Mouse (Mus musculus): Measurements from ENCODE around the gene Pparg.

Pparg gene

DNA sequence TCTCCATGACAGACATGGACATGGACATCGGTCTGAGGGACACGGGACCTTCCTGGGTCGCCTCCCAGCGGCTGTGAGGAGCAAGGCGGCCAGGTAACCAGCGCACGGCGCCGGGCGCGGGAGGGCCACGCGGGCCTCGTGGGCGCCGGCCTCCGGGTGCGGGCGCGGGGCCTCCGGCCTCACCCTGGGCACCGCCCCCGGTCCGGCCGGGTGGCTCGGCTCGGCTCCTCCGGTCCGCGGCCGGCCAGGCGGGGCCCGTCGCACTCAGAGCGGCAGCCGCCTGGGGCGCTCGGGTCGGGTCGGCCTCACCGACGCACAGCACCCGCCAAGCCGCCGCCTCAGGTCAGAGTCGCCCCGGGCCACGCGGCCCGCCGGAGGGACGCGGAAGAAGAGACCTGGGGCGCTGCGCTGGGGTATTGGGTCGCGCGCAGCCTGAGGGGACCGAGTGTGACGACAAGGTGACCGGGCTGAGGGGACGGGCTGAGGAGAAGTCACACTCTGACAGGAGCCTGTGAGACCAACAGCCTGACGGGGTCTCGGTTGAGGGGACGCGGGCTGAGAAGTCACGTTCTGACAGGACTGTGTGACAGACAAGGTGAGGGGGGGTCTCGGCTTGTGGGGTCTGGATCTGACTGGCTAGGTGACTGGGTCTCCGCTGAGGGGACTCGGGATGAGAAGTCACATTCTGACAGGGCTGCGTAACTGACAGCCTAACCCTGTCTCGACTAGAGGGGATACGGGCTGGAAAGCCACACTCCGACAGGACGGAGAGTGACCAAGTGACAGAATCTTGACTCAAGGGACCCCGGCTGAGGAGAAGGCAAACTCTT lies at the start of gene Pparg:
Pparg (plus strand) TSS at position 176 of the 830 bp plus-strand sequence.
- peak; percentile 64 for DNase-seq (ENCODE audit: low read depth, low spot score)

DNA sequence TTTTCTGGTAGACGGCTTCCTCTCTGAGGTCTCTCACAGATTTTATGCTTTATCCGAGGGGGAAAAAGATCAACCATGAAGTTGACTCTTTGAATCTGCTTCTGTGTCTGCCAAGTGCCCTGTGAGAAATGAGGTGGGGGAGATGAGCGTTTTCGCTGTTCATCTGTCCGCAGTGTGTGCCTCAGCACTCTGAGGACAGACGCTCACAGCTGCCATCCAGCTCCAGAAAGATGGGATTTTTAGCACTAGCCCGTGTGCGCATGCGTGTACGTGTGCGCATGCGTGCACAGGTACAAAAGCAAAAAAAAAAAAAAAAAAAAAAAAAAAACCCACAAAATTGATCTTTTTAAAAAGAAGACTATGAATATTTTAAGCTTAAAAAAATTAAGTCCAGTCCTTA lies 48.0 kb upstream of the Pparg start:
- DNase-seq (ENCODE audit: low read depth, low spot score): peak; percentile 80

GRCm38 (mm10) chr6:115313235-115313738 lies 47.5 kb upstream of the Pparg start:
- DNase-seq (ENCODE audit: low read depth, low spot score): peak; percentile 93

- DNase-seq (ENCODE audit: low read depth, low spot score): no peak
Observed at GRCm38 (mm10) chr6:115313910-115314309, 46.8 kb upstream of the Pparg start.

DNA sequence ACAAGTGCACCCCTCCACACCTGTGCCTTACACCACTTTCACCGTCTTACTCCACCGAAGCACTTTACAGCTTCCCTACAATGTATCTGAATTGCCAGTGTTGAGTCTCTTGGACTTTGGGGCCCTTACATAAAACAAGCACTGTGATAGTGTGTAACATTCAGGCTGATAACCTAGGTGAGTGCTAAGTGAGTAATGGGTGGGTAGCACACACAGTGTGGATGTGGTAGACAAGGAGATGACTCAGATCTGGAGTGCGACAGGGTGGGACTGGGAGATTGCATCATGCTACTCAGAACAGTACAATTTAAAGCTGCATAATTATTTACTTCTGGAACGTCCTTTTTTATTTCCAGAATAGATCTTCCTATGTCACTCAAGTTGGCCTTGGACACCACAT lies 45.0 kb upstream of the Pparg start:
- DNase-seq (ENCODE audit: low read depth, low spot score): peak; percentile 70

DNA sequence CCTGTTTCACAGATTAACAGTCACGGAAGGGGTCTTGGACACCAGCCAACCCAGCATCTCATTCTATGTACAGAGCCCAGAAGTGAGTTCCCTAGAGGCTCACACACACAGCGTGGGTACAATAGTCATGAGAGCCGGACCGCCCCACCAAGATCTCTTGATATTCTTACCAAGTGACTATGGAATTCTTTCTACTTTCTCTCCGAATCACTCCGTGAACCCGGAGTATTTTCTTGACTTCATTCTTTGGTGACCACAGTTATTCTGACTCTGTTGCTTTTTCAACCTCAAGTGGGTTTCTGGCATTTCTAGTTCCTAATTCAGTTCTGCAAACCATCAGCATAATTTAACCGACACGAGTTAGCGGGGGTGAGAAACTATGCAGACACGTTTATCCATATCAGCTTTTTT lies 43.9 kb upstream of the Pparg start:
- DNase-seq (ENCODE audit: low read depth, low spot score): no peak

GRCm38 (mm10) chr6:115318811-115319210 lies 41.9 kb upstream of the Pparg start:
- no peak for DNase-seq (ENCODE audit: low read depth, low spot score)

- DNase-seq (ENCODE audit: low read depth, low spot score): no peak
Observed at GRCm38 (mm10) chr6:115319686-115320085, 41.1 kb upstream of the Pparg start.

- peak; percentile 39 for DNase-seq (ENCODE audit: low read depth, low spot score)
Observed at GRCm38 (mm10) chr6:115320927-115321714, 39.6 kb upstream of the Pparg start.

- DNase-seq (ENCODE audit: low read depth, low spot score): peak; percentile 89
Observed at GRCm38 (mm10) chr6:115321883-115322351, 38.8 kb upstream of the Pparg start.

- DNase-seq (ENCODE audit: low read depth, low spot score): no peak
Observed at GRCm38 (mm10) chr6:115322956-115323355, 37.8 kb upstream of the Pparg start.

- peak; percentile 31 for DNase-seq (ENCODE audit: low read depth, low spot score)
Observed at GRCm38 (mm10) chr6:115330964-115331363, 29.8 kb upstream of the Pparg start.

GRCm38 (mm10) chr6:115333099-115333694 lies 27.6 kb upstream of the Pparg start:
- DNase-seq (ENCODE audit: low read depth, low spot score): peak; percentile 45

DNA sequence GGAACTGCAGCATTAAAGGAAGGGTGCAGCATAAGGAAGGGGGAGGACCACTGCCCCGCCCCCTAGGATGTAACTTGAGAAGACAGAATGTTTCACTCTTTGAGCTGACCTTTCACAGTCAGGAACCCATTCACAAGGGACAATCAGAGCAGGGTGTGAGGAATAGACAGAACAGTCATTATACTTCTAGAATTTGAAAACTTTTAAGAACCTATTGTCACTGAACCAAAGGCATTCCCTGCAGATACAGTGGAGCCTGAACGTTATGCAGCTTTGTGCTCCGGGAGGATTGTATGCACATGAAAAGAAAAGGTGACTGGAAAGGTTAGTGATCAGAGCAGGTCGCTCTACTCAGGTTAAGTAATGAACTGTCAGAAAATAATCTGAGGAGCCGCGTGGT lies 25.2 kb upstream of the Pparg start:
- no peak for DNase-seq (ENCODE audit: low read depth, low spot score)

- no peak for DNase-seq (ENCODE audit: low read depth, low spot score)
Observed at GRCm38 (mm10) chr6:115340084-115340483, 20.7 kb upstream of the Pparg start.

- no peak for DNase-seq (ENCODE audit: low read depth, low spot score)
Observed at GRCm38 (mm10) chr6:115343096-115343495, 17.7 kb upstream of the Pparg start.

- DNase-seq (ENCODE audit: low read depth, low spot score): no peak
Observed at GRCm38 (mm10) chr6:115343570-115343969, 17.2 kb upstream of the Pparg start.

GRCm38 (mm10) chr6:115344101-115344500 lies 16.6 kb upstream of the Pparg start:
- no peak for DNase-seq (ENCODE audit: low read depth, low spot score)

DNA sequence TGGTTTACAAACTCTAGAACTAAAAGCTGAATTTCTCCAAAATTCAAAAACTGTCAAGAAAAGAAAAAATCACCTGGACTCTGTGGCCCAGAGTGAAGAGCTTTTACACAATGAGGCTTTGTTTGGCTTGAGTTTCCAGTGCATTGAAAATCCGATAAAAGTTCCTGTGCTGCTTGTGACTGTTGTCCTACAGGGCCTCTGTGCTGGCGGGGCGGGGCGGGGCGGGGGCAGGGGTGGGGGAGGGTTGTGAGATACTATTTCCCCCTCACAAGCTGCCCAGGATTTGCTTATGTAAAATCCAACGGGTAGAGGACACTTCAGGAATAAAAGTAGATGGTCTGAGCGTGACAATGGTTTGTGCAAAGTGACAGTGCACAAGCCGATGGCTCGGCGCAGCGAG lies 16.2 kb upstream of the Pparg start:
- no peak for DNase-seq (ENCODE audit: low read depth, low spot score)

- DNase-seq (ENCODE audit: low read depth, low spot score): no peak
Observed at GRCm38 (mm10) chr6:115345013-115345412, 15.7 kb upstream of the Pparg start.

GRCm38 (mm10) chr6:115349641-115350464 lies 10.9 kb upstream of the Pparg start:
- no peak for DNase-seq (ENCODE audit: low read depth, low spot score)
